Mouse (Mus musculus): ENCODE results near the gene Wnk2. TPM values are rescaled to one million over a fixed set of nuclear protein-coding genes. Genes with fewer than 3 reads are reported as not detected.

The Wnk2 gene
- polyA plus RNA-seq, 1 experiment from 2014 or later: 20.8 TPM

DNA sequence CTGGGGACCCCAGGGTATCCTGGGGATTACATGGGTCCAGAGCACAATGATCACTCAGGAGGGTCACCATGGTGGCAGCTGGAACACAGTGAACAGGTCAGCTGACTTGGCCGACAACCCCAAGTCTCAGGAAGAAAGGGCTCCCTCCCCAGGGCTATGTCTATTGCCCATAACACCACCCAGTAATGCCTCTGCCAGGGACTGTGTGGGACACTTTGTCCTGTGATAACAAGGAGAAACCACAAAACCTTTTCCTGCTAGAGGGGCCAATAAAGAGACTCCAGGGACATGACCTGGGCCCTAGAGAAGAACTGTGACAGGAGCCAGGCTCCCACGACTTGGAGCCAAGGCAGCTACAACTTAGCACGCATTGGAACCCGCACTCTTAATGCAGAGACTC, 51.0 kb downstream of the Wnk2 start:
- no peak for ATAC-seq
- no peak overlapping the region for H3K27ac ChIP-seq (ENCODE audit: low read length)
- H3K27me3 ChIP-seq (ENCODE audit: control insufficient read depth, insufficient read depth, low read depth, low read length): no peaks in the 10 kb centered on the region
- 0 out of 2 replicates have a peak, but pooled peaks cover 2% of the 10 kb centered on the region for H3K4me1 ChIP-seq (ENCODE audit: control insufficient read depth, insufficient read depth, low read length)
- H3K4me3 ChIP-seq (ENCODE audit: low read depth, low read length): no peak overlapping the region
- no peak overlapping the region for H3K4me2 ChIP-seq (ENCODE audit: low read length)
- no peaks in the 10 kb centered on the region for H3K9me3 ChIP-seq (replicated peaks; ENCODE audit: control insufficient read depth, low read length, poor library complexity, severe bottlenecking)
- WGBS: 89% methylated on average over 4 of the region's 4 CpGs
- H3K36me3 ChIP-seq (ENCODE audit: control insufficient read depth, insufficient read depth, low read length): peaks cover 33% of the 10 kb centered on the region
- no peak overlapping the region for H3K9ac ChIP-seq (ENCODE audit: low read depth, low read length)

- no peaks in the 10 kb centered on the region for H3K4me1 ChIP-seq (ENCODE audit: control insufficient read depth, insufficient read depth, low read length)
- ATAC-seq: no peak
- no peak overlapping the region for H3K27ac ChIP-seq (ENCODE audit: low read length)
- H3K4me3 ChIP-seq (ENCODE audit: low read depth, low read length): no peak overlapping the region
- H3K9ac ChIP-seq (ENCODE audit: low read depth, low read length): no peak overlapping the region
- H3K4me2 ChIP-seq (ENCODE audit: low read length): no peak overlapping the region
- H3K36me3 ChIP-seq (ENCODE audit: control insufficient read depth, insufficient read depth, low read length): peaks cover 45% of the 10 kb centered on the region
- H3K9me3 ChIP-seq (replicated peaks; ENCODE audit: control insufficient read depth, low read length, poor library complexity, severe bottlenecking): no peaks in the 10 kb centered on the region
- WGBS: 79% methylated on average over 6 of the region's 6 CpGs
- no peaks in the 10 kb centered on the region for H3K27me3 ChIP-seq (ENCODE audit: control insufficient read depth, insufficient read depth, low read depth, low read length)
Observed at GRCm38 (mm10) chr13:49094667-49095066, 53.1 kb downstream of the Wnk2 start.

DNA sequence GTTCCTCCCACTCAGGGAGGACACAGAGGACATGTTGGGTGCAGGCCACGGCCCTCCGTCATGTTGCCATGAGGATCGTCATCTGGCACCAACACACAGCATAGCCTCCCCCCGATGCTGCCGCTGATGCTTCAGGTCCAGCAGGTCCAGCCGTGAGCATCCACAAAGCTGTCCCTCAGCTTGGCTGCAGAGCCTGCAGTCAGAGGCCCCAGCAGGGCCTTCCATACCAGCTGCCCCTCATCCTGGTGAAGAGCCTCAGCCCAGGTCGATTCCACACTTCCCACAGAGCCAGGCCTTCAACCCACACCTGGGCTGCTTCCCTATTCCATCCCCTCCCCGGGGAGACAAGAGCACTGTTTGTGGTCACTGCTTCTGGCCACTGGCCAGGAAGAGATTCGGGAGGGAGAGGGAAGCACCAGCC, 54.3 kb downstream of the Wnk2 start:
- ATAC-seq: no peak
- 72% methylated on average over 9 of the region's 9 CpGs for WGBS
- Histone ChIP-seq H3K4me1 (ENCODE audit: control insufficient read depth, insufficient read depth, low read length) (no peaks in the 10 kb centered on the region), H3K4me2 (ENCODE audit: low read length) (no peak overlapping the region), H3K27ac (ENCODE audit: low read length) (0 out of 2 replicates have a peak overlapping the region, but pooled peaks have one; percentile 5), H3K4me3 (ENCODE audit: low read depth, low read length) (no peak overlapping the region), H3K9me3 (replicated peaks; ENCODE audit: control insufficient read depth, low read length, poor library complexity, severe bottlenecking) (no peaks in the 10 kb centered on the region), H3K36me3 (ENCODE audit: control insufficient read depth, insufficient read depth, low read length) (peaks cover 42% of the 10 kb centered on the region), H3K27me3 (ENCODE audit: control insufficient read depth, insufficient read depth, low read depth, low read length) (no peaks in the 10 kb centered on the region), H3K9ac (ENCODE audit: low read depth, low read length) (no peak overlapping the region)

- Histone ChIP-seq H3K4me3 (ENCODE audit: low read depth, low read length) (no peak overlapping the region), H3K9ac (ENCODE audit: low read depth, low read length) (no peak overlapping the region), H3K4me2 (ENCODE audit: low read length) (no peak overlapping the region), H3K36me3 (ENCODE audit: control insufficient read depth, insufficient read depth, low read length) (peaks cover 45% of the 10 kb centered on the region), H3K27me3 (ENCODE audit: control insufficient read depth, insufficient read depth, low read depth, low read length) (no peaks in the 10 kb centered on the region), H3K27ac (ENCODE audit: low read length) (no peak overlapping the region), H3K9me3 (replicated peaks; ENCODE audit: control insufficient read depth, low read length, poor library complexity, severe bottlenecking) (no peaks in the 10 kb centered on the region), H3K4me1 (ENCODE audit: control insufficient read depth, insufficient read depth, low read length) (no peaks in the 10 kb centered on the region)
- WGBS: 88% methylated on average over 9 of the region's 9 CpGs
- no peak for ATAC-seq
Observed at GRCm38 (mm10) chr13:49092596-49092995, 55.2 kb downstream of the Wnk2 start.

DNA sequence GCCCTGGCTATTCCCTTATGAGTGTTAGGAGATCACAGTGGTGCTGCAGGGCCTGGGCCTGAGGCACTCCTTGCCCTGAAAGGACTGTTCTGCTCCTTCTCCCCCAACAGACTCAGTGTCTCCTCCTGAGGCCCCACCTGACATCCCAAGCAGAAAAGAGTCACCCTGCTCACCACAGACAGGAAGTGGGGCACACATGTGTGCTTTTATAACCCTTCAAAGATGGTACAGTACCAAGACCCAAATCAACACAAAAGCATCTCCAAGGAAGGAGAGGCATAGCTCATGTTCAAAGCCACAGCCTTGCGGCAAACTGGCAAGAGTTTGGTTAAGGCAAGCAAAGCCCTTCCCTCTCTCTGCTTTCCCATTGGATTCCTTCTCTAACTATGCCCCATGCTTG, 57.6 kb downstream of the Wnk2 start:
- H3K27me3 ChIP-seq (ENCODE audit: control insufficient read depth, insufficient read depth, low read depth, low read length): no peaks in the 10 kb centered on the region
- H3K36me3 ChIP-seq (ENCODE audit: control insufficient read depth, insufficient read depth, low read length): peaks cover 43% of the 10 kb centered on the region
- H3K4me3 ChIP-seq (ENCODE audit: low read depth, low read length): no peak overlapping the region
- no peaks in the 10 kb centered on the region for H3K4me1 ChIP-seq (ENCODE audit: control insufficient read depth, insufficient read depth, low read length)
- H3K9ac ChIP-seq (ENCODE audit: low read depth, low read length): no peak overlapping the region
- no peak for ATAC-seq
- no peaks in the 10 kb centered on the region for H3K9me3 ChIP-seq (replicated peaks; ENCODE audit: control insufficient read depth, low read length, poor library complexity, severe bottlenecking)
- no peak overlapping the region for H3K27ac ChIP-seq (ENCODE audit: low read length)
- WGBS: 100% methylated on average over 1 of the region's 1 CpGs
- H3K4me2 ChIP-seq (ENCODE audit: low read length): no peak overlapping the region

DNA sequence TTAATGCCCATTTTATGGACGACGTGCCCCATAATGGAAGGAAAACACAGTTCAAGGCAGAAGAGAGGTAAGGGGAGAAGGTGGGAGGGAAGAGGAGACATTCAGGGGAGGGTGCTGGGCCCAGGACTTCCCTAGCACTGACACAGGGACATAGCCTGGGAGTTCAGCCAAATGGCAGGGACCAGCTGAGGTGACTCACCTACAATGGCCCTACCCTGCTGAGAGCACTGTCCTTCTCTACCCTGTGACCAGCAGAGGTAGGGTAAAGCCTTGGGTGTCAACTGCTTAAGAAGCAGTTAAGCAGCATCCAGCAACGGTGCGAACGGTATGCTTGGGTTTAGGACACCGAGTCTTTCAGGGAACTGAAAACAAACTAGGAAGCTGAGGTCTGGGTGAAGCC, 58.9 kb downstream of the Wnk2 start:
- no peak for ATAC-seq
- WGBS: 96% methylated on average over 6 of the region's 6 CpGs
- peaks cover 34% of the 10 kb centered on the region for H3K36me3 ChIP-seq (ENCODE audit: control insufficient read depth, insufficient read depth, low read length)
- H3K27me3 ChIP-seq (ENCODE audit: control insufficient read depth, insufficient read depth, low read depth, low read length): no peaks in the 10 kb centered on the region
- no peaks in the 10 kb centered on the region for H3K9me3 ChIP-seq (replicated peaks; ENCODE audit: control insufficient read depth, low read length, poor library complexity, severe bottlenecking)
- H3K4me1 ChIP-seq (ENCODE audit: control insufficient read depth, insufficient read depth, low read length): no peaks in the 10 kb centered on the region
- no peak overlapping the region for H3K9ac ChIP-seq (ENCODE audit: low read depth, low read length)
- H3K4me2 ChIP-seq (ENCODE audit: low read length): no peak overlapping the region
- H3K4me3 ChIP-seq (ENCODE audit: low read depth, low read length): no peak overlapping the region
- no peak overlapping the region for H3K27ac ChIP-seq (ENCODE audit: low read length)

DNA sequence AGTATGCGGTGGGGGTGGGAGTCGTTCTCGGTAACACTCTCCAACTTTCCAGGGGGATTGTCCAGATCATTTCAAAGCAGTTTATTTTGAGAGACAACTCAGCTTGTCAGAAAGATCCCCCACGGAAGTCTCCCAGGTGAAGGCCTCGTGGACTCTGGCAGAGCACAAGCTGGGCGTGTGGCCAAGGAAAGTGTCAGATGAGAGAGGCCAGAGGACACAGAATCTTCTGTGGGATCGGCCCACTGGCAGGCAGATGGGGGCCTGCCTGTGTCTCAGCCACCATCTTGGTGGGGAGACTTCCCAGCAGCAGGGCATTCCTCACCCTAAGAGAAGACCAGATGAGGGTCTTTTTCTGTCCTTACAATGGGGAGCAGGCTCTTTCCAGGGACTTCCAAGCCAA, 60.4 kb downstream of the Wnk2 start:
- no peaks in the 10 kb centered on the region for H3K27me3 ChIP-seq (ENCODE audit: control insufficient read depth, insufficient read depth, low read depth, low read length)
- H3K36me3 ChIP-seq (ENCODE audit: control insufficient read depth, insufficient read depth, low read length): peaks cover 35% of the 10 kb centered on the region
- no peak overlapping the region for H3K4me2 ChIP-seq (ENCODE audit: low read length)
- no peak for ATAC-seq
- WGBS: 71% methylated on average over 7 of the region's 7 CpGs
- H3K9me3 ChIP-seq (replicated peaks; ENCODE audit: control insufficient read depth, low read length, poor library complexity, severe bottlenecking): no peaks in the 10 kb centered on the region
- no peak overlapping the region for H3K27ac ChIP-seq (ENCODE audit: low read length)
- H3K4me1 ChIP-seq (ENCODE audit: control insufficient read depth, insufficient read depth, low read length): no peaks in the 10 kb centered on the region
- no peak overlapping the region for H3K4me3 ChIP-seq (ENCODE audit: low read depth, low read length)
- no peak overlapping the region for H3K9ac ChIP-seq (ENCODE audit: low read depth, low read length)

DNA sequence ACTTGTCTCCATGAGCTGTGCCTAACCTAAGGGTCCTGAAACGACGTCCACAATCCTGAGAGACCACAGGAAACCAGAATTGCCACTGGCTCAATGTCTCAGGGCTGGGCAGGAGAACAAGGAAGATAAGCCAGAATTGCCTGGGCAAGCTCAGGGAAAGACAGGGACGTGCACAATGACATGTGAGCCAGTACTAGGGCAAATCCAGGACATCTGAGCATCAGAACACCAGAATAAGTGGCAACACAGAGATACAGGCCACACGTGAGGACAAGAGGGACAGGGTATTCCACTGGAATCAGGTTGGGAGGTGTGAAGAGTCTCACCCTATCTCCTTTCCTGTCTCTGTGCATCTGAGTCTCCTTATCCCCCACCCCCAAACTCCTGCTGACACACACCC, 61.4 kb downstream of the Wnk2 start:
- peaks cover 27% of the 10 kb centered on the region for H3K36me3 ChIP-seq (ENCODE audit: control insufficient read depth, insufficient read depth, low read length)
- no peak overlapping the region for H3K4me3 ChIP-seq (ENCODE audit: low read depth, low read length)
- no peak for ATAC-seq
- H3K27me3 ChIP-seq (ENCODE audit: control insufficient read depth, insufficient read depth, low read depth, low read length): no peaks in the 10 kb centered on the region
- no peak overlapping the region for H3K4me2 ChIP-seq (ENCODE audit: low read length)
- no peak overlapping the region for H3K27ac ChIP-seq (ENCODE audit: low read length)
- no peaks in the 10 kb centered on the region for H3K4me1 ChIP-seq (ENCODE audit: control insufficient read depth, insufficient read depth, low read length)
- WGBS: 88% methylated on average over 4 of the region's 4 CpGs
- no peak overlapping the region for H3K9ac ChIP-seq (ENCODE audit: low read depth, low read length)
- no peaks in the 10 kb centered on the region for H3K9me3 ChIP-seq (replicated peaks; ENCODE audit: control insufficient read depth, low read length, poor library complexity, severe bottlenecking)

DNA sequence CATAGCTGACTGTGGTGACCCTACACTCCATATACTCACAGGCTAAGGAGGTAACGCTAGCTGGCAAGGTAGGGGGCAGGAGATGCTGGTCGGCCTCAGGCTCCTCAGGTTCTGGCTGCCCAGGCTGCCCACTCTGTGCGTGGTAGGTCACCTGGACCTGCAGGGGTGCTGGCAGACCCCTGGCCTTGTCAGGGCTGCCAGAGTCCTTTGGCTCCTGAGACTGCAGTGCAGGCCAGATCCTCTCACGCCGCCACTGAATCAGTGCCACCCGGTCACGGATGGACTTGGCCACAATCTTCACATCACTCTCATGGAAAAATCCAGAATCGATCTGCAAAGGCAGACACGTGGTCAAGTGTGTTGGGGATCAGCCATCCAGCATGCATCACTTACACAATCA, 62.6 kb downstream of the Wnk2 start:
- no peak for ATAC-seq

DNA sequence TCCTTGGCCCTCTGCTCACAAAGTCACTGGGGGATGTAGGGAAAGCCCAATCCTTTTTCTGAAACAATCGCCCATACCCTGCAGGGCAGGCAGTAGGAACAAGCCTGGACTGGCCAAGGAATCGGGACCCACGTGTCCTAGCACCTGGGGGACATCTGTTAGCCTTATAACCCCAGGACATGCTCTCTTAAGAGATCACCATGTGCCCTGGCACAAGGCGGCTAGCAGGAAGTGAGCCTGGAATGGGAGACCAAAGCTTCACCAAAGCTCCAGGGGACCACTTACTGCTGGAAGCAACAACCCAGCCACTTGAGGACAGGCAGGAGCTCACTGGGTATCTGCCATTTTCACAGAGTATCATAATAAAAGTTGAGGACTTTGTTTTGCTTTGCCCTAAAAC, 63.0 kb downstream of the Wnk2 start:
- H3K4me2 ChIP-seq (ENCODE audit: low read length): no peak overlapping the region
- no peaks in the 10 kb centered on the region for H3K4me1 ChIP-seq (ENCODE audit: control insufficient read depth, insufficient read depth, low read length)
- H3K4me3 ChIP-seq (ENCODE audit: low read depth, low read length): no peak overlapping the region
- H3K9me3 ChIP-seq (replicated peaks; ENCODE audit: control insufficient read depth, low read length, poor library complexity, severe bottlenecking): no peaks in the 10 kb centered on the region
- no peak for ATAC-seq
- 86% methylated on average over 4 of the region's 4 CpGs for WGBS
- no peak overlapping the region for H3K9ac ChIP-seq (ENCODE audit: low read depth, low read length)
- no peaks in the 10 kb centered on the region for H3K27me3 ChIP-seq (ENCODE audit: control insufficient read depth, insufficient read depth, low read depth, low read length)
- no peak overlapping the region for H3K27ac ChIP-seq (ENCODE audit: low read length)
- peaks cover 11% of the 10 kb centered on the region for H3K36me3 ChIP-seq (ENCODE audit: control insufficient read depth, insufficient read depth, low read length)

More for the DNA sequence above, 62.6 kb downstream of the Wnk2 start:
- no peaks in the 10 kb centered on the region for H3K27me3 ChIP-seq (ENCODE audit: control insufficient read depth, insufficient read depth, low read depth, low read length)
- H3K4me3 ChIP-seq (ENCODE audit: low read depth, low read length): no peak overlapping the region
- H3K4me2 ChIP-seq (ENCODE audit: low read length): no peak overlapping the region
- no peak overlapping the region for H3K9ac ChIP-seq (ENCODE audit: low read depth, low read length)
- 95% methylated on average over 9 of the region's 9 CpGs for WGBS
- H3K36me3 ChIP-seq (ENCODE audit: control insufficient read depth, insufficient read depth, low read length): peaks cover 16% of the 10 kb centered on the region
- no peaks in the 10 kb centered on the region for H3K4me1 ChIP-seq (ENCODE audit: control insufficient read depth, insufficient read depth, low read length)
- no peak overlapping the region for H3K27ac ChIP-seq (ENCODE audit: low read length)
- H3K9me3 ChIP-seq (replicated peaks; ENCODE audit: control insufficient read depth, low read length, poor library complexity, severe bottlenecking): no peaks in the 10 kb centered on the region

All from midbrain, embryonic 16.5 days (tissue).